ENCODE assay signal across 10 mouse cellular contexts in genomic region chr10:38882154-38882553, GRCm38 (mm10).
A peak's percentile ranks its signal among the peaks of the same experiment; 100 is the strongest.
DNase-seq lines count a peak whose midpoint lies in the region; ATAC-seq and TF ChIP-seq lines count a peak whose summit lies in the region.
"Had no signal": no experiment of that assay in that cellular context is flagged by ENCODE, and none has a peak within 500 bp of the region (broad histone marks: within the 10 kb centered on the region; RNA-seq: fewer than 3 reads in every experiment).

No protein-coding gene starts in this region.

- H3K9ac ChIP-seq in kidney, embryonic 15.5 days: no peak overlapping the region
- H3K9ac ChIP-seq in midbrain, postnatal 0 days (replicated peaks; ENCODE audit: low read length, poor library complexity, severe bottlenecking): no peak overlapping the region
- H3K9ac ChIP-seq: forebrain, embryonic 13.5 days; heart, embryonic 13.5 days had no signal

- WGBS in kidney, embryonic 15.5 days: 65% methylated on average over 6 of the region's 6 CpGs
- 88% methylated on average over 6 of the region's 6 CpGs for WGBS in midbrain, postnatal 0 days

- H3K4me1 ChIP-seq in kidney, embryonic 15.5 days: peaks cover 21% of the 10 kb centered on the region
- no peaks in the 10 kb centered on the region for H3K4me1 ChIP-seq in midbrain, postnatal 0 days (ENCODE audit: insufficient read depth, low read length)
- H3K4me1 ChIP-seq: forebrain, embryonic 13.5 days had no signal

- H3K4me2 ChIP-seq in kidney, embryonic 15.5 days: no peak overlapping the region
- no peak overlapping the region for H3K4me2 ChIP-seq in midbrain, postnatal 0 days (ENCODE audit: low read depth, low read length, poor library complexity, severe bottlenecking)
- H3K4me2 ChIP-seq: forebrain, embryonic 13.5 days; heart, embryonic 13.5 days had no signal

- intact Hi-C loops in gastrocnemius, adult 2 months (cut with DNase I): no loop called here

- no peak overlapping the region for H3K4me3 ChIP-seq in gastrocnemius, adult 2 months
- H3K4me3 ChIP-seq in kidney, embryonic 15.5 days (replicated peaks): no peak overlapping the region
- H3K4me3 ChIP-seq in midbrain, postnatal 0 days (ENCODE audit: low read depth, low read length): no peak overlapping the region
- H3K4me3 ChIP-seq: forebrain, embryonic 13.5 days; heart, embryonic 13.5 days had no signal

- H3K27me3 ChIP-seq in kidney, embryonic 15.5 days: no peaks in the 10 kb centered on the region
- no peaks in the 10 kb centered on the region for H3K27me3 ChIP-seq in midbrain, postnatal 0 days (ENCODE audit: insufficient read depth, low read length)
- H3K27me3 ChIP-seq: forebrain, embryonic 13.5 days; heart, embryonic 13.5 days had no signal

- H3K27ac ChIP-seq in gastrocnemius, adult 2 months: peak overlapping the region; percentile 48
- peak overlapping the region; percentile 30; the same call in 1 of the 2 replicates for H3K27ac ChIP-seq in kidney, embryonic 15.5 days
- H3K27ac ChIP-seq in midbrain, postnatal 0 days (ENCODE audit: low read depth, low read length): no peak overlapping the region
- H3K27ac ChIP-seq: forebrain, embryonic 13.5 days; heart, embryonic 13.5 days had no signal

- DNase-seq in ovary, adult 18-20 months (ENCODE audit: low spot score): peak; percentile 31
- no peak for DNase-seq in ovary, postnatal 10 days (ENCODE audit: low spot score)
- peak; percentile 62 for DNase-seq in gastrocnemius, adult 2 months
- peak; percentile 55 for DNase-seq in lung, postnatal 36 days
- no peak for DNase-seq in midbrain, postnatal 0 days (ENCODE audit: low spot score)
- DNase-seq: right cerebral cortex, postnatal 25 days had no signal

- no peaks in the 10 kb centered on the region for H3K36me3 ChIP-seq in kidney, embryonic 15.5 days
- H3K36me3 ChIP-seq in midbrain, postnatal 0 days (ENCODE audit: insufficient read depth, low read length): no peaks in the 10 kb centered on the region
- H3K36me3 ChIP-seq: heart, embryonic 13.5 days had no signal

- no peak for ATAC-seq in kidney, embryonic 15.5 days (replicated peaks; ENCODE audit: low FRiP score)
- no peak for ATAC-seq in midbrain, postnatal 0 days (ENCODE audit: low FRiP score)
- no peak for ATAC-seq in megakaryocyte-erythroid progenitor cell, adult 5-6 weeks (replicated peaks; ENCODE audit: low FRiP score, low TSS enrichment, poor library complexity, severe bottlenecking)
- ATAC-seq: forebrain, embryonic 13.5 days had no signal

- no peaks in the 10 kb centered on the region for H3K9me3 ChIP-seq in kidney, embryonic 15.5 days (replicated peaks)
- H3K9me3 ChIP-seq in midbrain, postnatal 0 days (ENCODE audit: low read length): no peaks in the 10 kb centered on the region
- H3K9me3 ChIP-seq: forebrain, embryonic 13.5 days; heart, embryonic 13.5 days had no signal

- TF ChIP-seq CTCF in gastrocnemius, adult 2 months (IDR thresholded peaks at IDR 0.05): no peak
- TF ChIP-seq CTCF in midbrain, postnatal 0 days (IDR thresholded peaks at IDR 0.05): no peak

Comparison
In these comparisons a context has a peak if more than half of its experiments do, and no peak if none do; other contexts are left out.
1. DNase-seq: peak in ovary, adult 18-20 months (single experiment), gastrocnemius, adult 2 months (single experiment) and lung, postnatal 36 days (single experiment); none in ovary, postnatal 10 days (single experiment) and midbrain, postnatal 0 days (single experiment).